Mouse (Mus musculus): Measurements from ENCODE around the gene Cradd.

Gene Cradd

GRCm38 (mm10) chr10:95238667-95239066 is 85.3 kb downstream of the Cradd start:
- DNase-seq (ENCODE audit: low spot score) = no peak

GRCm38 (mm10) chr10:95236226-95236625 is 87.7 kb downstream of the Cradd start:
- peak; percentile 23 for DNase-seq (ENCODE audit: low spot score)

- peak; percentile 34 for DNase-seq (ENCODE audit: low spot score)
Observed at GRCm38 (mm10) chr10:95234661-95235060, 89.3 kb downstream of the Cradd start.

- DNase-seq (ENCODE audit: low spot score) = no peak
Observed at GRCm38 (mm10) chr10:95233044-95233443, 90.9 kb downstream of the Cradd start.

GRCm38 (mm10) chr10:95232554-95232953 is 91.4 kb downstream of the Cradd start:
- DNase-seq (ENCODE audit: low spot score) = no peak

GRCm38 (mm10) chr10:95228192-95228591 is 95.7 kb downstream of the Cradd start:
- DNase-seq (ENCODE audit: low spot score) = no peak

- DNase-seq (ENCODE audit: low spot score) = no peak
Observed at GRCm38 (mm10) chr10:95227590-95227989, 96.3 kb downstream of the Cradd start.

GRCm38 (mm10) chr10:95226772-95227171 is 97.2 kb downstream of the Cradd start:
- DNase-seq (ENCODE audit: low spot score) = no peak

GRCm38 (mm10) chr10:95225006-95225405 is 98.9 kb downstream of the Cradd start:
- no peak for DNase-seq (ENCODE audit: low spot score)

GRCm38 (mm10) chr10:95223211-95223610 is 100.7 kb downstream of the Cradd start:
- DNase-seq (ENCODE audit: low spot score) = no peak

- DNase-seq (ENCODE audit: low spot score) = no peak
Observed at GRCm38 (mm10) chr10:95221914-95222313, 102.0 kb downstream of the Cradd start.

GRCm38 (mm10) chr10:95220536-95220935 is 103.4 kb downstream of the Cradd start:
- DNase-seq (ENCODE audit: low spot score) = no peak

GRCm38 (mm10) chr10:95218683-95219060 is 105.3 kb downstream of the Cradd start:
- no peak for DNase-seq (ENCODE audit: low spot score)

- no peak for DNase-seq (ENCODE audit: low spot score)
Observed at GRCm38 (mm10) chr10:95217956-95218682, 105.8 kb downstream of the Cradd start.

- DNase-seq (ENCODE audit: low spot score) = no peak
Observed at GRCm38 (mm10) chr10:95215324-95215723, 108.6 kb downstream of the Cradd start.

- DNase-seq (ENCODE audit: low spot score) = no peak
Observed at GRCm38 (mm10) chr10:95213820-95214219, 110.1 kb downstream of the Cradd start.

- DNase-seq (ENCODE audit: low spot score) = no peak
Observed at GRCm38 (mm10) chr10:95213311-95213710, 110.6 kb downstream of the Cradd start.

GRCm38 (mm10) chr10:95211660-95212059 is 112.3 kb downstream of the Cradd start:
- no peak for DNase-seq (ENCODE audit: low spot score)

GRCm38 (mm10) chr10:95210664-95211372 is 113.1 kb downstream of the Cradd start:
- DNase-seq (ENCODE audit: low spot score) = no peak

- DNase-seq (ENCODE audit: low spot score) = no peak
Observed at GRCm38 (mm10) chr10:95210167-95210566, 113.8 kb downstream of the Cradd start.

- DNase-seq (ENCODE audit: low spot score) = no peak
Observed at GRCm38 (mm10) chr10:95207423-95207822, 116.5 kb downstream of the Cradd start.

- no peak for DNase-seq (ENCODE audit: low spot score)
Observed at GRCm38 (mm10) chr10:95201514-95201913, 122.4 kb downstream of the Cradd start.

GRCm38 (mm10) chr10:95200323-95200722 is 123.6 kb downstream of the Cradd start:
- DNase-seq (ENCODE audit: low spot score) = no peak
